Mouse (Mus musculus): ENCODE measurements around the gene Ppp1r13l.

DNA sequence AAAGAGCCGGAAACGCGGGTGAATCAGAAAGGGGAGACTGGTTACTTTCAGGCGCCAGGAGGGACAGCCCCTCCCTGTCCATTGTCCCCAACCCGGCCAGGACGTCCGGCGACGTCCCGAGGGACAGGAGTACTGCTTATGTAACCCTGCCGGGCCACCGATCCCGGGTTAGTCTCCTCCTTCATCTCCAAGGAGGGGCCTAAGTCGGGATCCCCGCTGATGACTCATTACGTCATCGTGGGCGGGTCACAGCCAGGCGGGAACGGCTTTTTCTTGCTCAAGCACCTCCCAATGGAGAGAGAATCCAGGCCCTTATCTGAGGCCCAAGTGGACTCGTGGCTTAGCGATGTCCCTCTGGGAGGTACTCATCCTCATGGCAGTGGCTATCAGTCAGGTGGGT, 32.4 kb upstream of the Ppp1r13l start:
- TF ChIP-seq TAL1 (IDR thresholded peaks at IDR 0.05; ENCODE audit: low read length) (no peak), GATA1 (IDR thresholded peaks at IDR 0.05; ENCODE audit: low read length) (0 out of 2 replicates have a peak, but pooled peaks have one; percentile 44)

Measured in erythroblast, embryonic 14.5 days (primary cell).